Mouse (Mus musculus) brain, adult 2 months (tissue): ENCODE results near the gene Sox30.
"Not testable (repeated sequence)": the region's sequence is repeated elsewhere in the genome, so short reads cannot be mapped to it uniquely, and the experiment has no call there.

Experiments
- DNase-seq: peaks from one replicate; pipeline ENCODE4 v3.0.0; 2011; ENCODE audit warnings: low read depth, low spot score

The Sox30 gene

DNA sequence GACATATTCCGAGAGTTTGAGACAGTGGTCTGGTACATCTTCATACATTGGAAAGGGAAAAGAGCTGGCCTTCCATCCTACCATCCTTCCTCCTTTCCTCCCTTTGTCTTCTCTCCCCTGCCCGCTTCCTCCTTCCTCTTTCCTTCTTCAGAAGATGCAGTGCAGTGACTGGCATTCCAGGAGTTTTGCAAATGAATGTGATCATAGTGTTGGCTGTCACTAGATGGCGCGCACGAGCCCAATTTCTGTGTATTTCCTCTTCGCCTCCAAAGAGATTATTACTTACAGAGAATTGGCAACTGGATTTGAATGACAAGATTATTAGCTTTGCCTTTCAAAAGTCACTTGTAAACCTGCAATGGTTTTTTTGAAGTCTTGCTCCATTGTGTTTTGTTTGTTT lies 36.0 kb downstream of the Sox30 start:
- peak; percentile 82 for DNase-seq

DNA sequence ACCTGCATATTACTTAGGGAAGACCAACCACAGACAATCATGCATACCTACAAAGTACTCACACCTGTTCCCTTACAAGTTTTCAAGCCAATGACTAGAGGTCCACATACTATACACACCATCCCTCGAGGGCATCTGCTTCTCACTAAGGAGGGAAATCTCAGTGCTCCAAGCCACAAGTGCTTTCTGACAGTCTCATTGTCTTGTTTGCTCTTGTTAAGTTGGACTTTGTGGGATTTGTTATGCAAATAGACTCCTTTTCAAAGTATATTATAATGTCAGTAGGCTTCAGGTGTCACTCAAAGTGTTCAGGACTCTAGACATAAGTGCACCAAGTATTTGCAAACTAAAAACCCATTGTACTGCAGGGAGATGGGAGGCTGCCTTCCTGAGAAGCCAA lies 40.1 kb downstream of the Sox30 start:
- no peak for DNase-seq

DNA sequence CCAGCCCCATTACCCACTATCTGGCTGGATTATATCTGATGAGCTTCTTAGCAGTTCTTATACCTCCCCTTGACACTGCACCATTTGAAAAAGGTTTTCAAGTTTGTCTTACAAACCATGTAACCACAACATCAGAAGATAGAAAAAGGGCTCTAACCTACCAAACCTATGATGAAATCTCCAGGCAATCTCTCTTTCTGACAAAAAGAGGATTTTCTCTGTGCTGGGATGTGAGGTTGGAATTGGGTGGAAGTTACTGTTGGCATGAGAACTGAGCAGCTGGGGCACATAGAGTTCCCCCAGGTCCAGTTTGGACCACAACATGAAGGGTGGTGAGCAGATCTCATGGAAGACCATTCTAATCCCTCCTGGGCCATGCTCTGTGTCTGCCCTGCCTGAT lies 41.7 kb downstream of the Sox30 start:
- no peak for DNase-seq

DNA sequence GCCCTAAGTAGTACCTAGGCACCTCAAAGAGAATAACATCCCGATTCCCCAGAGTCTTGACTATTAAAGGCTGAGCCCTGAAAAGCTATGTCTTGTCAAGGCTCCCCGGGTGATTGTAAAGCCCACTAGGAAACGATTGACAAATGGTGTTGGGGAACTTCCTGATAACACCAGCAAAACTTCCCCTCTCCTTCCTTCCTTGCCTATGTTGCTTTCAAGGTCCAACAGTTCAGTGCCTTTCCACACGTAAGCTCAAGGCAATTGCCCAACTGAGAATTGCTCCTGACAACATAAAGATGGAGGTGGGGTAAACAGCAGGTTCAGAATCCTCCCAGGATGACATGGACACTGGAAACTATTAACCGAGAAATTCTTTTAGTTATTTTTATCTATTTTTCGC lies 42.9 kb downstream of the Sox30 start:
- no peak for DNase-seq

DNA sequence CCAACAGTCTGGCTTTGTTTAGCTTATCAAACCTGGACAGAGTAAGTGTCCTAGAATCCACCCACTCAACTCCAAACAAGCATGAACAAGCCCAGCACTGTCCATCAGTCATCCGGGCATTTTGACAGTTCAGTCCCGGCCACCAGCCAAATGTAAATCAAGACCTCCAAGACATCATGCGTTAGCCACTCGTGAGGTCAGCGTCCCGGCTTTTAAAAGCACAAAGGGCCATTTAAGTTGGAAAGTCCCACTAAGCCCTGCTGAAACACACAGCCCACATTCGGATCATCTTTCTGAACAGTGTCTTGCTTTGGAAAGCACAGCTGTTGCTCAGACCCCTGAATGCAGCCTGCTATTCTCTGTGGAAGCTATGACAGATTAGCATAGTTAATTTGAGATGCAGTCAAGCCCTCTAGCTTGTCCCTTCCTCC lies 45.9 kb downstream of the Sox30 start:
- DNase-seq = peak; percentile 30

DNA sequence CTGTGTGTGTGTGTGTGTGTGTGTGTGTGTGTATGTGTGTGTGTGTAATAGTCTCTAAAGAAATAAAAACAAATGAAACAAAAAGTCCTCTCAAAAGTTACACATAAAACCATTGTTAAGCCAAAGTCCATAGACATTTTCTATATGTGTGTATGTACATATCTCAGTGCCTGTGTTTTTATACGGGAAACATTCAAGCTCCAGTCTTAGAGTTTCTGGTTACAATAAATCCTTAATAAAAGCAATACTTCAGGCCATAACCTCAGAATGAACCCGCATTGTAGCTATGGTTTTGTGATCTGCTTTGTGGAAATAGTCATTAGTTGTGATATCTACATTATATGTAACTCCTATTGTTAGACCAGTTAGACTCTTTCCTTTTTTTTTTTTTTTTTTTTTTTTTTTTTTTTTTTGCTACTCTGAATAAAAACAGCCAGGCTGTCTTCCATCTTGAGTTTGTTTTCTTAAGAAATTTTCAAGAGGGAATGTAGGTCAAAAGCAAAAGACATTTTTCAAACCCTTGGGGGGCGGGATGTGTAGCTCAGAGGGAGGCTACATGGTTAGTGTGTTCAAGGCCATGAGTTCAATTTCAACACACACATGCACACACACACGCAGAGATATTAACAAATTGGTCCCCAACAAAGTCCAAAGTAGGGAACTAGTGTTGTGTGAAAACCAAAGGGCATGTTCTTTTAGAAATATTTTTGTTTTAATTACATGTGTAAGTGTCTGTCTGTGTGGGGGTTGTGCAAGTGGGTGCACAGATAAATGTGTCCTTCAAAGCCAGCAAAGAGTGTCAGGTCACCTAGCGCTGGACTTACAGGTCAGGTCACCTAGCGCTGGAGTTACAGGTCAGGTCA lies 48.1 kb downstream of the Sox30 start:
- no peak for DNase-seq

DNA sequence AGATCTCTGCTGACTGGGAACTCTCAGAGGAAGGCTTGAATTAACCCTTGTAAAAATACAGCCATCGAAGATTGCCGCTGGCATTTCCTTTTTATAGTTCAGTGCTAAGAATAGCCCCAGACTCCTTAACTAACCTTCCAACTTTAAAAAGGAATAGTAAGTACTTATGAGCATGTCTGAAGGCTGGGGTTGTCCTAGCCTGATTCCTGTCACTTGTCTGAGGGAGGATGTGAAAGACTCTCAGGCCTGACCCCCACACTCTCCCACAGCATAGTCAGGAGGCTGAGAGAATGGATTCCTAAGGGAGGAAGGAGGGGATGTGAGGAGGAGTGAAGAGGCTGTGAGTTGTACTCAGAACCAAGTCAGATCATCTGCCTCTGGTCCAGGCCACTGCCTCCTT lies 49.4 kb downstream of the Sox30 start:
- no peak for DNase-seq

DNA sequence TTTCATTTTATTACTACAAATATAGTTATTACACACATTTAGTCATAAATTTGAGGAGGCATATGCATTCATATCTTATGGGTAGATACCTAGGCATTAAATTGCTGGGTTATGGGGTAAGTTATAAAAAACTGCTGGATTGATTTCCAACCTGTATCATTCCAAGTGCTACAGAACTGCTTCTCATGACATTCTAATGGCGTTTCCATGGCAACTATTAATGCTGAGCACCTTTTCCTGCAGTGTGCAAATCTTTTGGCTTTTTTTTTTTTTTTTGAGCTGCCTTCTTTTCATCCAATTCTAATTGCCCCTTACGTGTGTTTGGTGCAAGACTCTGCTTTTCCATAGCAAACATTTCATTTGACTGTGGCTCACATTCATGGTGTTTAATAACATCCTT lies 49.9 kb downstream of the Sox30 start:
- peak; percentile 30 for DNase-seq

DNA sequence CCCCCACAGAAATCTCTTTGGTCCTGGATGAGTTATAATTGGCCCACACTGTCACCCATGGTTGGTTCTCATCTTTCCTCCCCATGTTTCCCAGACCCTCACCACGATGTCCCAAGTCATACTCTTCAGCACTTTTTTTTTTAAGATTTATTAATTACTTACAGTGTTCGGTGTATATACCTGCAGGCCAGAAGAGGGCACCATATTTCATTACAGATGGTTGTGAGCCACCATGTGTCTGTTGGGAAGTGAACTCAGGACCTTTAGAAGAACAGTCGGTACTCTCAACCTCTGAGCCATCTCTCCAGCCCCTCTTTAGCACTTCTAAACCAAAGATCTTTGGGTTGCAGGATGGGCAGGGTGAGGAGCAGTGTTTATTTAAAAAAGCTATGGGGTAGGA lies 51.4 kb downstream of the Sox30 start:
- peak; percentile 38 for DNase-seq

DNA sequence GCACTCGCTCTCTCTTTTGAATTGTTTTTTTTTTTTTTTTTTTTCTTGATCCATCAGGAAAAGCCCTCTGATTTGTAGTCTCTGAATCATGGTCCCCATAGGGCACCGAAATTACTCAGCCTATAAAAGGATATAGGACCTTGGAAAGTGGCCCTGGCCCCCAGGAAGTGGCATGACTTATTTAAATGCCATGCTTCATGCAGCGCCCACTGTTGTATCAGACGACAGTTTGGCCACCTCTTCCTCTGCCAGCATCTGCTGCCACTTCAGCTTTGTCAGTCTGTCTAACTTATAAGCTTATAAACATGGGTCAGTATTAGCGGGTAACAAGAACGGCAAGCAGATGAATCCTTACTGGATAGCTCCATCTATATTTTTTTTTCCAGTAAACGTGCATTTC lies 52.8 kb downstream of the Sox30 start:
- no peak for DNase-seq

DNA sequence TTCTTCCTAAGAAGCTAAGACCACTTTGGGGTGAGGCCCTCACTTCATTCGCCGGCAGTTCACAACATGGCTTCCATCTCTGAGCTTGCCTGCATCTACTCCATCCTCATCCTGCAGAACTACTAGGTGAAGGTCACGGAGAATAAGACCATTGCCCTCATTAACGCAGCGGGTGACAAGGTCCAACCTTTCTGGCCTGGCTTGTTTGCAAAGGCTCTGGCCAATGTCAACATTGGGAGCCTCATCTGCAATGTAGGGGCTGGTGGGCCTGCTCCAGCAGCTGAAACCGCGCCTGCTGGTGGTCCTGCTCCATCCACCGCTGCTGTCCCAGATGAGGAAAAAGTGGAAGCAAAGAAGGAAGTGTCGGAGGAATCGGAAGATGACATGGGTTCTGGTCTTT lies 56.3 kb downstream of the Sox30 start:
- DNase-seq = no peak

DNA sequence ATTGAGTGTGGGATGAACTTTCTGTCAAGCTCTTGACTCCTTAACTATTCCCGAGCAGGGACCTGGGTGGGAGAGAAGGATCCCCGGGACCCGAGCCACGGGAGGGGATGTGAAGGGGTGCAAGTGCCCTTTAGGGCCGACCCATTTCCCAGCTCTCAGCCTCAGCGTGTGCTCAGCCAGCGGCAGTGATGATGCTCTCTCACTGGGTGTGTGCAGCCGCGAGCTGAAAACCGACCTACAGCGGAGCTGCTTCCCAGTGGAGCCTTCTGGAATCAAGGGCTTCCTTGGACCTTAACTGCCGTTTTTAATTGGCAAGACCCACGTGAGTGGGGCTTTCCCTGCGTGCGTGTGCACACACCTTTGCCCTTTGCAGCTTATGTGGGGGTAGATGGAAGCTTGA lies 58.8 kb downstream of the Sox30 start:
- DNase-seq = no peak

DNA sequence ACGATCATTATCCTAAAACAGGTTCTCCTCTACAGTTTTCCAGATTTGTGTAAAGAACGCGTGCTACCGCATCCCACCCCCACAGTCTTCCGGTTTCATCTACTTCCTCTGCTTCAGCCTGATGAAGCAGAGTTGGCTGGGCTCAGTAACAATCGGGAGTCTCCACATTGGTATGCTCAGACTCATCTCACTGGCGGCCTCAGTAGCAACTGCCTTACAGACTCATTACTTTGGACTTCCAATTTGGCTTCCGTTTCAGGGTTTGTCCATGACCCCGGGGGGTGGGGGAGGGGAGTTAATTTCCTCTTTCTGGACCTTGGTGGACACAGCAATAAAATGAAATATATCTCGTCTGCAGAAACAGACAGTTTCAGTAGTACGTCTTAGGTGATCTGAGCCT lies 59.2 kb downstream of the Sox30 start:
- DNase-seq = peak; percentile 47

DNA sequence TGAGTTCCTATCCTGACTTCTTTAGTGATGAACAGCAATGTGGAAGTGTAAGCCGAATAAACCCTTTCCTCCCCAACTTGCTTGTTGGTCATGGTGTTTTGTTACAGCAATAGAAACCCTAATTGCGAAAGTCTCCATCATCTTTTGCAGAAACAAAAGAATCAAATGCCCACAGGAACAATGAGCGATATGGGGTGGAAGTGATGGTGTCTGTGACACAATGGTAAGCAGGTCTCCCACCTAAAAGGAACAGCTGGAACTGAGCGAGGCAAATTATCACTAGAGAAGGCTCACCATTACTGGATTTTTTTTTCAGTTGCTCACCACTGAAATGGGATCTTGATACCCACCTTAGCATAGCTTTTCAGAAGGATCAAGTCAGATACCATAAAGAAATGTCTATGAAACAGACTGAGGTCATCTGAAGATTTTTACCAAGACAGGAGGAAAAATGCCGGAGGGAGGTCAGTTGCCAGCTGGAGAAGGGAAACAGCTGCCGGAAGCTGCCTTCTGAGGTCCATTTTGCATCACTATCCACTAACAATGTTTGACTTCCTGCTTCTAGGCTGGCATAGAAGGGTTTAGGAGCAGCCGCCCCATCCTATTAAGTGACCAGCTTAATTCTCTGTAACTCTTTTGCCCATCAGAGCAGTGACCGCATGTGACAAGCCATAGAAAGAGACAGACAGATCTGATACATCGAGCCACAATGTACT lies 60.9 kb downstream of the Sox30 start:
- DNase-seq = no peak

DNA sequence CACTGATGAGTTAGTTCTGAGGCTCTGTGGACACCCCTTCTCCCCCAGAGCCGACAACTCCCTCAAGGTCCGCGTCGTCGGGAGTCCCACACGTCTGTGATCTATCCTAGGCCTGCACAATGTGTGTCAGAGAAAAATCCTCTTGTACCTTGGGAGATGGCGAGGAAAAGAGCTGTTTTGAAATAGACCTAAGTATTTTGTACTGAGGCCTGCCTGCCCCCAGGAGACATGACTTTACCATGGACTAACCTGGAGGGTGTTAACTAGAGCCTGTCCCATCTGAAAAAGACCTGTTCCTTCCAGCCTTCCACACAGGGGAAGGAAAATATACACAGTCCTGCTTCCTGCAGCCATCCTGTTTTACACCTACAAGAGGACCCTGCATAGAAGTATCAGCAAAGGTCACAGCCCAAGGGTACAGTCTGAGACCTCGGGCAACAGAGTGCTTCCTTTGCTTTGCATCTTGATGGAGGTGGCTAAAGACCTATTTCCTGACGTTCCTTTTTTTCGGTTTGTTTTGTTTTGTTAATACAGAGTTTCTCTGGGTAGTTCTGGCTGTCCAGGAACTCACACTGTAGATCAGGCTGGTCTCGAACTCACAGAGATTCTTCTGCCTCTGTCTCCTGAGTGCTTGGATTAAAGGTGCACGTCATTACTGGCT lies 61.6 kb downstream of the Sox30 start:
- DNase-seq = no peak

DNA sequence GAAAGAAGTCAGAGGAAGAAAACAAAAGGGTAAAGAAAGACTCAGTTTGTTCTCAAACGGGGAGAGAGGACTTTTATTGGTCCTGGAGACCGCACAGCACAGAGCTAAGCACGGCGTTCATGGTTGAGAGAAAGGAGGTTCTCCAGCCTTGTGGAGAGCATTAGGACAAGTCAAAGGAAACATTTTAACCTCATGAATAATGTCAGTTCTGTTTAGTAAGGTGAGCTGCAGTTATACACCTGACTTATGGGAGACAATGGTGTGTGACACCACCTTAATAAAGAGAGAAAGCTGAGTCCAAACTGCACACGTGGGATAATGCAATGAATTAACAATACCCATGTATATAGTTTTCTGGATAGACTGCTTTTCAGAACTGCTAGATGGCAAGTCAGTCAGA lies 64.7 kb downstream of the Sox30 start:
- DNase-seq = no peak

DNA sequence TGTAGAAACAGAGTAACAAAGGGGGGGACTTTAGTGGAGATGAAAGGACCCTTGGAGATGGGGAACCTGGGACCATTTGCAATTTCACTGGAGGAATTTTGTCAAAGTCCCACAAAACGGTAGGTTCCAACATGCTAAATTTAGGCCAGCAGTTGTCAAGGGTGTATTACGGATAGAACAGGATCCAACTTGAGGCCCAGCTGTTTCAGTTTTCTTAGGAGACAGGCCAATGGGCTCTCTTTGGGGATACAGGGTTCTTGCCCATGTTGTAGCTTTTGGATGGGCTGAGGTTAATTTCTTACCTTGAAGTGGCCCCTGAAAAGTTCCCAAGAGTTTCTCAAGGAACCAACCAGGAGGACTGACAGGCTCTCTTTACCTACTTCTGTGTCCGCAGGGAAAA lies 67.2 kb downstream of the Sox30 start:
- no peak for DNase-seq

DNA sequence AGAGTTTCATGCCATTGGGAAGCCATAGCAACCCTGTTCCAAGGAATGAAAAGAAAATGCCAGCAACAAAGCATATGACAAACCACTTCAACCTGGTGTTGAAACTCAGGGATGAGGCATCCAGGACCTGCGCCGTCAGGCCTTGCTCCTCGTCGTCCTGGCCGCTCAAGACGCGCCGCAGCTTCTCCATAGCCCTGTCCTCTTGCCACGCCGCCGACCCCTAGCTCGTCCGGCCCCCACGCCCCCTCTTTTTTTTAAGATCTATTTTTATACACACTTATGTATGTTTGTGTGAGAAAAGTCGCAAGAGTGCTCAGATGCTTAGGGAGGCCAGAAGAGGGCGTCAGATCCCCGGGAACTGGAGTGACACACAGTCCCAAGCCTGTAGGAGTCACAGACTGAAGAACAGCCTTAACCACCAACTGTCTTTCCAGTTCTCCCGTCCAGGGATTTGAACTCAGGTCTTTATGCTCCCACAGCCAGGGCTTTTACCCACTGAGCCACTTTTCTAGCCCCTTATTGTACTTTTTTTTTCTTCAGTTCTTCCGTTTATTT lies 72.1 kb downstream of the Sox30 start, which contains the start of gene Gm12166:
Gene Gm12166, minus strand, starts transcription at position 217 of the 555 bp plus-strand sequence.
- peak; percentile 80 for DNase-seq

DNA sequence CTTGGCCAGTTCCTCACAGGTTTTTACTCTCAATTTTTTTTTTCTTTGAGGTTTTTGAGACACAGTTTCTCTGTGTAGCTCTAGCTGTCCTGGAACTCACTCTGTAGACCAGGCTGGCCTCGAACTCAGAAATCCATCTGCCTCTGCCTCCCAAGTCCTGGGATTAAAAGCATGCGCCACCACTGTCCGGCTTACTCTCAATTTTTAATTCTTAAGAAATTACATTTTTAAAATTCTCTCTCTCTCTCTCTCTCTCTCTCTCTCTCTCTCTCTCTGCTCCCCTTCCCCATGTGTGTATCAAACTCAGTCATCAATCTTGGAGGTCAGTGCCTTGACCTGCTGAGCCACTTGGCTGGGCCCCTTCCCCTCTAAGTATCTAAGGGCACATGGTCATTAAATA lies 73.3 kb downstream of the Sox30 start:
- not testable (repeated sequence) for DNase-seq

DNA sequence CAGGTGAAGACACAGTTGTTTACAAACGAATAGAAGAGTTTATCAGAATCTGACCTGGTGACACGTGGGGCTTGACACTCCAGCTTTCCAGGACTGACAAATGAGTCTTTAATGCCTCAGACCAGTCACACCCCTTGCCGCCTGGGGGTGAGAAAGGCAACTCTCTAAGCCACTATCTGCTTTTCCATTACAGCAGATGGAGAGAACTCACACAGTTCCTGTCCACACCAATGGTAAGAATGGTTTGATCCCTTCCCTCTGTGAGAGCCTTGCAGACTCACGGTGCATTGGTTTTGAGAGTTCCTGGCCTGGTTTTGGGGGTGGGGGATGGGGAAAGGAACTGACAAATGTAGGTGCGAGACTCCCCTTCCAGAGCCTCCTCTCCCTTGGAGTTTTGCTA lies 74.2 kb downstream of the Sox30 start:
- DNase-seq = no peak

DNA sequence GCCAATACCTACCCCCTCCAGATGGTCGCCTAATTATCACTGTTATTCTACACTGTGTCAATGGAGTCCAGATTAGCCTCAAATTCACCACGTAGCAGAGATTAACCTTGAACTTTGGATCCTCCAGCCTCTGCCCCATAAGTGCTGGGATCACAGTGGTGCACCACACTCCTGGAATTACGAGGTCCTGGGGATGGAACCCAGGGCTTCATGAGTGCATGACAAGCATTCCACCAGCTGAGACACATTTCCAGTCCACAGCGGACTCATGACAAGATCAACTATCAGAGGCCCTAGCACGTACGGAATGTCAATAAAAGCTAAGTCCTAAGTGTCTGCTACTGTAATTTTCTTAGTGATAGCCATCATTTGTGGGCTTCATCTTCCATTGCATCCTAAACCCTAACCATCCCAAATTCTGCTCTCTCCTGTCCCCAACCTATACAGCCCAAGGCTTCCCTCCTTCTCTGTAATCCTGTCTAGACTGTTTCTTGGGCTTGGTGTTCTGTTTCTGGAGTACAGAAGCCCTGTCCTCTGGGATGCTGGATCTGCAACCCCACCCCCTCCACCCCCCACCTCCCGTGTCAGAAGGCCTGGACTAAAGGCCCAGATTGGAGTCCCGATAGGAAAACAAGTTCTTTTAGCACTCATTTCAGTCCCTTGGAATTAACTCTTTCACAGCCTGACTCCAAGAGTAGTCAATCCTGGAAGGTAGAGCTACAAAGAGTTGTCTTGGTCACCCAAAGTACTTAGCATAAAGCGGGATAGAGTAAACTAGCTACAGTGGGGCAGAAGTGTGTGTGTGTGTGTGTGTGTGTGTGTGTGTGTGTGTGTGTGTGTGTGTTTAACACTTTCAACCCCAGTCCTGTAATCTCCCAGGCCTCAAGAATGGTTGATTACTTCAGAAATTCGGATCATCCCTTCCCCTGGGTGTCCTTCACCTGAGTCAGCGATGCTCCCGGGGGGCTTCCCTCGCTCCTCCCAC lies 75.1 kb downstream of the Sox30 start:
- DNase-seq = no peak
